Mouse (Mus musculus) brain, embryonic 14.5 days (tissue): Measurements from ENCODE around the gene Adamts15.

Experiments
- CTCF ChIP-seq: fragments of 200-500 bp; IDR thresholded peaks from 2 replicates; pipeline ENCODE4 v1.5.1; 2012; ENCODE audit warnings: inconsistent platforms, mild to moderate bottlenecking, moderate library complexity, borderline replicate concordance; ENCODE audit not compliant: insufficient read depth, insufficient read length; ENCODE audit errors: extremely low read depth
- POLR2A ChIP-seq: fragments of 200-500 bp; IDR thresholded peaks from 2 replicates; pipeline ENCODE4 v1.6.1; 2012; ENCODE audit warnings: mild to moderate bottlenecking, inconsistent platforms, borderline replicate concordance; ENCODE audit not compliant: poor library complexity, insufficient read depth, insufficient read length, severe bottlenecking; ENCODE audit errors: extremely low read depth

DNA sequence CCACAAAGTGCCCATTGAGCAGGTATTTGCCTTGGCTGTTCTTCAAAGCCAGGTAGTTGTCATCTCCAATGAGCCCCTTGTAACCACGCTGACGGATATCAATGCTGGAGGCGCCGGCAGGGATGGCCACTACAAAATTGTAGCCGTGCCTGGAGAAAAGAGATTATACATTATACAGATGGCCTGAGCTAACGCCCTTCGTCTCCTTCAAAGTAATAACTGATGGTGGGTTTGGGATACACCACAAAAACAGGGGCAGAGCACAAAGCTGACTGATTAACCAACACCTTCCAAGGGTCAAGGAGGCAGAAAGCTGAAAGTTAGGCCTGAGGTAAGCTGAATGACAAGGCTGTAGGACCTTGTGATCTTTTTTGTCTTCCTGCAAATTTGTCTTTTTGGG lies 19.6 kb downstream of the Adamts15 start:
- no peak for TF ChIP-seq CTCF
- no peak for TF ChIP-seq POLR2A
